Mouse (Mus musculus) spleen, embryonic (tissue): ENCODE data around the gene Acsl3.

Source experiments
- CTCF ChIA-PET: fragments of 350-600 bp; sonication (Branson Sonifier 250); formaldehyde crosslinking; loops from one replicate; lab custom pipeline; 2022; lab: Charles Lee

Gene Acsl3

GRCm38 (mm10) chr1:78740676-78741075, 83.1 kb downstream of the Acsl3 start:
- CTCF ChIA-PET: no interaction called here

- CTCF ChIA-PET: no interaction called here
Measured at GRCm38 (mm10) chr1:78742198-78742597, 84.6 kb downstream of the Acsl3 start.

- CTCF ChIA-PET: no interaction called here
Measured at GRCm38 (mm10) chr1:78743318-78743717, 85.7 kb downstream of the Acsl3 start.

GRCm38 (mm10) chr1:78745230-78745777, 87.7 kb downstream of the Acsl3 start:
- CTCF ChIA-PET: no interaction called here
